Mouse (Mus musculus) MEL (cell line): ENCODE measurements around the gene Galnt2.

ENCODE experiments used
- CTCF ChIP-seq, 3 experiments: IDR thresholded peaks in 2 of 3; conservative IDR thresholded peaks in 1 of 3; 2 replicates each; pipeline ENCODE4 v1.5.1; 2011 to 2012; ENCODE audit warnings: low read length in 3 of 3, low read depth in 2 of 3, mild to moderate bottlenecking in 2 of 3, improper control_type of control experiment in 1 of 3, inconsistent platforms in 1 of 3, mixed read lengths in 1 of 3, moderate library complexity in 1 of 3; ENCODE audit not compliant: control insufficient read depth in 1 of 3, insufficient read depth in 1 of 3, poor library complexity in 1 of 3, severe bottlenecking in 1 of 3
- NELFE ChIP-seq: IDR thresholded peaks from 2 replicates; pipeline ENCODE4 v1.6.1; 2011; ENCODE audit warnings: low read depth, low read length, improper control_type of control experiment
- NRF1 ChIP-seq: IDR thresholded peaks from 2 replicates; pipeline ENCODE4 v1.6.1; 2014; ENCODE audit warnings: low read depth, mild to moderate bottlenecking, inconsistent platforms, low read length, improper control_type of control experiment, moderate library complexity; ENCODE audit not compliant: poor library complexity, insufficient read depth, severe bottlenecking
- POLR2A ChIP-seq, 2 experiments: IDR thresholded peaks; 2 replicates each; pipeline ENCODE4 v1.6.1; 2011 to 2012; ENCODE audit warnings: low read length in 2 of 2, mild to moderate bottlenecking in 2 of 2, control low read depth in 1 of 2, improper control_type of control experiment in 1 of 2, low read depth in 1 of 2, moderate library complexity in 1 of 2; ENCODE audit not compliant: control insufficient read depth in 1 of 2, insufficient read depth in 1 of 2, poor library complexity in 1 of 2
- SMC3 ChIP-seq: IDR thresholded peaks from 2 replicates; pipeline ENCODE4 v1.6.1; 2011; ENCODE audit warnings: low read depth, low read length, improper control_type of control experiment
- USF1 ChIP-seq: IDR thresholded peaks from 2 replicates; pipeline ENCODE4 v1.6.1; 2014; ENCODE audit warnings: low read depth, mild to moderate bottlenecking, inconsistent platforms, low read length, improper control_type of control experiment, moderate library complexity
- USF2 ChIP-seq, 2 experiments: IDR thresholded peaks; 2 replicates each; pipeline ENCODE4 v1.6.1; 2011 to 2012; ENCODE audit warnings: improper control_type of control experiment in 2 of 2, low read length in 2 of 2, borderline replicate concordance in 1 of 2, inconsistent platforms in 1 of 2, low read depth in 1 of 2, mild to moderate bottlenecking in 1 of 2; ENCODE audit not compliant: insufficient read depth in 1 of 2
- ZC3H11A ChIP-seq: IDR thresholded peaks from 2 replicates; pipeline ENCODE4 v1.6.1; 2012; ENCODE audit warnings: low read depth, mild to moderate bottlenecking, inconsistent platforms, low read length, improper control_type of control experiment

- no peak for TF ChIP-seq POLR2A (IDR thresholded peaks at IDR 0.05; ENCODE audit: control insufficient read depth in 1 of 2, insufficient read depth in 1 of 2, low read depth in 1 of 2, low read length in 2 of 2, poor library complexity in 1 of 2)
- TF ChIP-seq ZC3H11A, result no peak
- no peak for TF ChIP-seq CTCF (IDR thresholded peaks at IDR 0.05 in 2 of 3, conservative IDR thresholded peaks at IDR 0.05 in 1 of 3; ENCODE audit: control insufficient read depth in 1 of 3, insufficient read depth in 1 of 3, low read depth in 2 of 3, low read length in 3 of 3, poor library complexity in 1 of 3, severe bottlenecking in 1 of 3)
- TF ChIP-seq NRF1, result no peak
- no peak for TF ChIP-seq USF1
- TF ChIP-seq NELFE, result no peak
- TF ChIP-seq SMC3, result no peak
- no peak for TF ChIP-seq USF2 (IDR thresholded peaks at IDR 0.05; ENCODE audit: borderline replicate concordance in 1 of 2, insufficient read depth in 1 of 2, low read depth in 1 of 2, low read length in 2 of 2)
Measured at GRCm38 (mm10) chr8:124323356-124323755, 92.2 kb downstream of the Galnt2 start.
